Mouse (Mus musculus) cerebellum, postnatal 25 days (tissue): Measurements from ENCODE around the gene F2r.

Experiments
- DNase-seq, 2 experiments: peaks; one replicate each; pipeline ENCODE4 v3.0.0; 2021; ENCODE audit warnings: mixed read lengths in 2 of 2

Gene F2r

GRCm38 (mm10) chr13:95592860-95593259 lies 25.4 kb downstream of the F2r start:
- DNase-seq, result no peak

DNA sequence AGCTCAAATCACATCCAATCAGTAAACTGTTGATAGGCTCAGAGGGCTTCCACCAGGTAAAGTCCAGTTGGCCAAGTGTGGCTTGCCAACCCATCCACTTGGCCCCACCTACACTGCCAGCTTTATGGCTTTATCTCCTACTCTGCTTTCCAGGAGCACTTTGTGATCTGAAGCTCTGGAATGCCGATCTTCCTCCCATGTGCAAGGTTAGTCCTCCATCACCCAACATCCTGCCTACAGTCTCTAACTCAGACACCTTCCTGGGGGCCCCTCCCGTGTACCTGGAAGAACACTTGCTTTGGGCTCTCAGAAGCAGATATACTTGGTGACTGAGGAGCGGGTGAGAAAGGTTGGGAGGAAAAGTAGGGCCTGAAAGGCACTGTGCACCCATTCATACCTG lies 26.7 kb downstream of the F2r start:
- no peak for DNase-seq

GRCm38 (mm10) chr13:95587628-95588027 lies 30.7 kb downstream of the F2r start:
- no peak for DNase-seq

DNA sequence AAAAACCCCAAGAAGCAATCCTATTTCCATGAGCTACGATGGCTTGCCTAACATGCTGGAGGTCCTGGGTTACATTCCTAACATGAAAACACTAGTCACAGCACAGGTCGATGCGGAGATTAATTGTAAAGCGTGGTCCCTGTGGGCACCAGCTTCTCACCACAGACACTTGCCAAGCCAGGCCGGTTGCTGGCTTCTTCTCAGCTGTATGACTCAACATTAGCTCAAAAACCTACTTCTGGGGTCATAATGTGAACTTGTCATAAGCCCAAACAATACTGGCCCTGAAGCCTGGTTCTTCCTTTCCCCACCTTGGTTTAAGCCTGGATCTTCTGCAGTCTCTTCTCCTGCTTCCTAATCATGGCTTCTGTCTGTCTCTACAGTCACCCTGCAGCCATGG lies 33.4 kb downstream of the F2r start:
- DNase-seq, result no peak

- DNase-seq, result peak; percentile 36 to 66
These were observed 34.8 kb downstream of the F2r start for GRCm38 (mm10) chr13:95583237-95584189.

GRCm38 (mm10) chr13:95581850-95582249 lies 36.4 kb downstream of the F2r start:
- DNase-seq, result no peak

- DNase-seq, result no peak
These were observed 40.1 kb downstream of the F2r start for GRCm38 (mm10) chr13:95578016-95578697.

- DNase-seq, result no peak
These were observed 47.4 kb downstream of the F2r start for GRCm38 (mm10) chr13:95570877-95571276.

DNA sequence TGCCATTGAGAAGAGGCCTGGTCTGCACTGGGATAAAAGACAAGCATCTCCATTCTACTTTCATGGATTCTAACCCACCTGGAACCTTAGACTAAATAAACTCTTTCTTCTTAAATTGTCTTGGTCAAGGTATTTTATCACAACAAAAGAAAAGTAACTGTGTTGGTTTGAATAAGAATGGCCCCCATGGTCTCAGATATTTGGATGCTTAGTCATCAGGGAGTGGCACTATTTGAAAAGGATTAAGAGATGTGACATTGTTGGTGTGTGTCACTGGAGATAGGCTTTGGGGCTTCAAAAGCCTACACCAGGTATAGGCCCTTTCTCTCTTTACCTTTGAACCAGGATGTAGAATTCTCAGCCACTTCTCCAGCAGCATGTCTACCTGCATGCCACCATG lies 49.0 kb downstream of the F2r start:
- DNase-seq, result no peak

DNA sequence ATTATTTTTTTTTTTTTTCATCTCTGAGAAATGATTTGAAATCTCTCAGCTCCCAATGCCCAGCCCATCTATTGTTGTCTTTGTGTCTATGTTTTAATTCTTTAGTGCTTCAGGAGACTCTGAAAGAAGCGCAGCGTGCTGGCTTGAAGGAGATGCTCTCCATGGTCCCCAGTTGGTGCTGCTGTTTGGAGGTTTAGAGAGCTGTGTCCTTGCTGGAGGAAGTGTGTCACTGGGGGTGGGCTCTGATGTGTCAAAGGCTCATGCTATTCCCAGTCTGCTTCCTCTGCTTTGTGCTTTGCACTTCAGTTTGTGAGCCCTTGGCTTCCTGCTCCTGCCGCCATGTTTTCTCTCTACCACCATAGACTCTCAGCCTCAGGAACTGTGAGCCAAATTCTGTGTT lies 50.0 kb downstream of the F2r start:
- DNase-seq, result no peak

- no peak for DNase-seq
These were observed 51.3 kb downstream of the F2r start for GRCm38 (mm10) chr13:95566841-95567551.

DNA sequence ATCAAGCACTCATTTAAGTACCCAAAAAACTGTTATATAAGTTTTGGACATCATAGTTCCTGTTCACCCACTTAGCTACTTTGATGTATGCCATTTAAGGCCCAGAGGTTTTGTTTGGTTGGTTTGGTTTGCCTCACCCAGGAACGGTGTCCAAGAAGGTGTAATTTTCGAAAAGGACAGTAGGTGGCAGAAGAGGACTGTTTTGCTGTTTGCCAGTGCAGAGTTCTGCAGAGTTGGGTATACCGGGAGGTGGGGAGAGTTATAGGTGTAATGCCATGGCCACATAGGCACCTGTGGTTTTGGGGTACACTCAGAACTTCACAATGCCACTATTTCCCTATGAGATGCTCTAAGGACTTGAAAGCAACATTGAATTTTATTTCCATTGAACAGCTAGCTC lies 54.6 kb downstream of the F2r start:
- peak; percentile 62 to 78 for DNase-seq

DNA sequence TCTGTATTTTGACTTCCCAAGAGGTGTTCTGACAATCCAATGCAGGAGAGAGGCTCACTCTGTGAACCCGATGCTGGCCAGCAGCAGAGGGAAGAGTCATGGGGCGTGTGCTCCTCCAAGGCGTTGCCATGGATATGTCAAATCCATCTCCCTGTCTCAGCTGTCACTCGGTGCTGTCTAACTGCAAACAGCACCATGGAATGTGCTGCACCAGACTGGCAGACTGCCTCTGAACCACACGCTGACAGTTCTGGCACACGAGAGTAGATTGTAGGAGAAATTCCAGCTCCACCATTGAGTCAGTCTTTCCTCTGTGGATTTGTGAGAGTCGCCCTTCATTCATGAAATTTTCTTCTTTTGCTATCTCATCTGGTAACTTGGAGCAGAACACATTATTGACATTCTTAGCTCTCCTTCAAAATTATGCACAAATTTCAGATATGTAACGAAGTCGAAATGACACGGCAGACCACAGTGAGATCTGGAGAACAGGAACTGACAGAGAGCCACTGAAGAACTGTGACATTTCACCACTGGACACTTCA lies 55.1 kb downstream of the F2r start:
- no peak for DNase-seq

DNA sequence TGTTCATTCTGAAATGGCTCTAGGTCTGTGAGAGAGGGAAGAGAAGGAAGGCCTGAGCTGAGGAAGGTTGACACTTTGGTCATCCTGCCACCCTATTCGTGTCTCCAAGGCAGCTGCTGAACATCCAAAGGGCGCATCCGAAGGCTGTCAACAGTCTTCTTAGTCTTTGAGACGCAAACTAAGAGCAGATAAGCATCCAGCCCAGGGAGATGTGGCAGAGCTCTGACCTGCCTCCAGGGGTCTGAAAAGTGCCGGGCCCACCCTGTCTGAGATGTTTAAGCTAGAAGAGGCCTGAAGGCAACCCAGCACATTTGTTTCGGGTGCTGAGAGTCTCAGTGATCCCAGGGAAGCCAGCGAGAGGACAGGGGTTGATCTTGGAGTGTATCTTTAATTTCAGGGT lies 61.0 kb downstream of the F2r start:
- DNase-seq, result no peak

DNA sequence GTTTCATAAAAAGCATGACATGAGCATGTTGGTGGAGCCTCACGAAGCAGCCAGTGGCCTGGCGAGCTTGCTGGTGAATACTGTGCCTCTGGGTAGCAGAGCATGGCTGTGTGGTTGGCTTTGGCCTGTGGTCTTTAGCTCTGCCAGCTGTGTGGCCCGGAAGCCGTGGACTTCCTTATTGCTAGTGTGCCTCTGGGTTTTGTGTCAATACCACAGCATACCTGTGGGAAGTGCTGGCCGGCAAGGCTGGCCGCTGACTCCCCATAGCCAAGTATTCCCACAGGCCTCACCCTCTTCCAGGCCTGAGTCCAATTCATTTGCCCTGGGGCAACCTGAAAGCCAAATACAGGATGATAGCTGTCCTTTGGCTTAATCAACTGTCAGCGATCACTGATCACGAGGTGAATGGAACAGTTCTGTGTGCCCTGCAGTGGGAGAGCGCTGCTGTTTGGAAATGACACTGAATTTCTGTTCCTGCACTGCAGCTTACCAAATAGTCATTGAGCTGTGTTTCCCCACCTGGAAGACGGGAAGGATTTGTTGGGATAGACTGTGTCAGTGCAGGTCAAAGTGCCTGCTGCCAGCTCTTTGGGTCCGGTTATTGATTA lies 64.3 kb downstream of the F2r start:
- DNase-seq, result no peak
